Mouse (Mus musculus): ENCODE results near the gene Bpgm.

Bpgm gene

DNA sequence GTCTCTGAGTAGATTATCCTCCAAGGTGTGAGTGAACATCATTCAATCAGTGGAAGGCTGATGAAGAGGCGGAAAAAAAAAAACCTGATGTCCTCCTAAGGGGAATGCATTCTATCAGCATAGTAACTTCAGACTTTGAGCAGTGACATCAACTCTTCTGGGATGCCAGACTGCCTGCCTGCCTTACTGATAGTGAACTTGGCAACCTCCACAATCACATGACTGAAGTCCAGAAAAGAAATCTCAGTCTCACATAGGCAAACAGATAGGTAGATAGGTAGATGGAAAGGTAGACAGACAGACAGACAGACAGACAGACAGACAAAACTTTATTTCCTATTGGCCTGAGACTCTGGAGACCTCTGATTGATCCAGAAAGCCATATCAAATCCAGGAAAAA, 57.0 kb downstream of the Bpgm start:
- no peak for DNase-seq

DNA sequence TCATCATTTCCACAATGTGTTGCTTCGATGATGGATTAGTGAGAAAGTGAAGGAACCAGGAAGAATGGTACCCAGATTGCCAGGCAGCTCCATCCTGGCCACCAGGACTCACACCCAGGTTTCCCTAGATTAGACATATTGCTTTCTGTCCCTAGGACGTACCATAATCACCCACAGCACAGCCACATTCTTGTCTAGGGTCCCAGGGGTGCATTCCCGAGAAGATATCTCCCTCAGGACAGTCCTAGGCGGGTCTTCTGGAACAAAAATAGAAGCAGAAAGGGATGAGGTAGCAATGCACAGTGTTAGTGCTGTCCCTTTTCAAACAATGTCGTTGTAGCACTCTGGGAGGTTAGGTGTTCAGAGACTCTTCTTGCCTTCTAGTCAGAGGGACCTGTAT, 57.9 kb downstream of the Bpgm start:
- no peak for DNase-seq

- no peak for DNase-seq
These were observed 66.9 kb downstream of the Bpgm start for GRCm38 (mm10) chr6:34542866-34543265.

- no peak for DNase-seq
These were observed 67.5 kb downstream of the Bpgm start for GRCm38 (mm10) chr6:34543303-34544206.

- DNase-seq: no peak
These were observed 68.2 kb downstream of the Bpgm start for GRCm38 (mm10) chr6:34544207-34544602.

DNA sequence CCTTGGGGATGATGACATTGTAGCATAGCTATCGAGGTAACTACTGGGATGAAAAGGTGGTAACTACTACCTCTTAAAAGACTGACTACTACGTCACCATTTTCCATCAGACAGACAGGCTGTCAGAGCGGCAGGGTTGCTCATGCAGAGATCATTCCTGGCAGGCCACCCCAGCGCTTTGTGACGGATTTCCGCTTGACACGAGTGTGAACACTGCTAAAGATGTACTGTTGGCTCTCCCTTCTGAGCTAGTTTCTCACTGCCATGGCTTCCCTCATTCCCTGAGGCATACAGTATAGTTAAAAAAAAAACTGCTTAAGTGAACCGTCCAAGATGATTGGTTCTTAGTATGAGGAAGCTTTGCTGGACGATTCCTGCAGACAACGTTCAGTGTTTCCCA, 69.3 kb downstream of the Bpgm start:
- no peak for DNase-seq

DNA sequence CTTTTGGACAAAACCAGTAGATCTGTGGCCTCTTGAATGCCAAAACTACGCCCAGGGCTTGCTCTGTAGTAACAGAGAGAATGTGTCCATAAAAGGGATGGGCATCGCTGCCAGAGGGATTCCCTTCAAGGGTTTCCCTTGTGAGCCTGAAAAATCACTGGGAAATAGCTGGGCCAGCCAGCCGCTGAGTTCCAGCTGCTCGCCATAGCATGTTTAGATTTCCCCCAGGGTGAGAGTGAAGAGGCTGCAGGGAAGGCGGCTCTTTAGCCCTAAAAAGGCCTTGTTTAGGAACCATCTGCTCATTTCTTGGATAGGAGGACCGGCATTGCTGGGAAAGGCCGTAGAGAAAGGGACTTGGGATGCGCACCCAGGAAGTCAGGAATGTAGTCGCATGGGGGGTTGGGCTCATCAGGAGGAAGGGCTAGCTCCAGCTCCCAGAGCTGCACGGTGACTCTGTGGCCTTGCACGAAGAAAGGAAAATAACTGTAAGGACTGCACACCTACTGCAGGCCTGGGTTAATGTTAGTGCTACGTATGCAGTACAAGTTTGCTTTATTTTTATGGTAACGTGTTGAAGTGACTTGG, 72.5 kb downstream of the Bpgm start:
- DNase-seq: no peak

DNA sequence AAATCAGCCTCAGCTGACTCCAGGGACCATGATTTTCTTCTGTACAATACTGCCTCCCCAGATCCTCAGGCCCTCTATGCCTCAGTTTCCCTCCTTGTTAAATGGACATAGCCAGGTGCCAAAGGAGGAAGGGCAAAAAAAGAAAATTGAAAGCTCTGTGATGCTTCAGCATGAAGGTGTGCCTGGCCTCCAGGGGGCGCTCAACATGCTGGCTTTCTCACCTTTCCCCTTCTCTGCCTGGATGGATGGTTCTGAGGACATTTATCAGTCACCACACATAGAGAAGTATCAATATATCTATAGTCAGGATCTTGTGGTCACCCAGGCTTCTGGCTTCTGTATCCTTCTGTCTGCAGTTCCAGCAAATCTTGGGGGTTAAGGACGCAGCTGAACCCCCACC, 73.0 kb downstream of the Bpgm start:
- DNase-seq: peak; percentile 14

DNA sequence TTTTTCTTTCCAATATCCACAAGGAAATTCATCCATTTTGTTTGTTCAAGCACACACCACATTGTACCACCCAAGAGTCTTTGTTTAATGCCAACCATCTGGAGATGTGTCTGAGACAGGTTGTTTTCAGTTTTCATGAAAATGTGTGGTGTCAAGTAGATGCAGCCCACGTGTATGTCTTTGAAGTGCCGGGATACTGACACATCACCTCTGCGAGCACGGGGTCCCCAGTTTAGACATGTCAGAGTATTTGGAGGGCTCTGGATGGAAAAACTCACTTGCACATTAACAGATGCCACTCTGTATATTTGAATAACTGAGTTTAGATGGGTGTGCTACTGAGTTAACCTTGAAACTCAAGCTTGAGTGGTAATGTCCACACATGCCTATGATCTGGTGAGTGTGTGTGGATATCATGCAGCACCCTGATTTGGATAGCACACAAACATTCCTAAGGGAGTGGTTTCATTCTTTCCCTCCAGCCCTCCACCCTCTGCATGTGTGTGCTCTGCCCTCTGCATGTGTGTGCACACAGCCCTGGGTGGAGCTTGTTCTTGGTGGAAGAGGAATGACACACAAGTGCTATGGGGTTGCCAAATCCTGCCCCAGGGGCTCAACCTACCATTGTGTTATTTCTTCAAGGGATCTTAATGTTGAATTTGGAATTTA, 76.6 kb downstream of the Bpgm start:
- DNase-seq: no peak

GRCm38 (mm10) chr6:34554291-34554997, 78.4 kb downstream of the Bpgm start:
- no peak for DNase-seq
